Mouse (Mus musculus) liver, postnatal 0 days (tissue): Measurements from ENCODE around the gene Spred2.

ENCODE experiments used
- CTCF ChIP-seq: sonication (generic); IDR thresholded peaks from 2 replicates; pipeline ENCODE4 v1.5.1; 2016; ENCODE audit warnings: antibody characterized with exemption, low read depth
- EP300 ChIP-seq: IDR thresholded peaks from 2 replicates; pipeline ENCODE4 v1.6.1; 2016; ENCODE audit warnings: antibody characterized with exemption, low read depth, mild to moderate bottlenecking

- TF ChIP-seq CTCF, result no peak
- TF ChIP-seq EP300, result no peak
These were observed 8.9 kb downstream of the Spred2 start for GRCm38 (mm10) chr11:19932983-19933511.
